Mouse (Mus musculus) olfactory bulb, adult 2 months (tissue): ENCODE measurements around the gene Atp13a3. TPM values are rescaled to one million over a fixed set of nuclear protein-coding genes. Genes with fewer than 3 reads are reported as not detected.
"Not testable (repeated sequence)": the region's sequence is repeated elsewhere in the genome, so short reads cannot be mapped to it uniquely, and the experiment has no call there.

Source experiments
- H3K27ac ChIP-seq: fragments of 200-500 bp; 2 replicates; pipeline ENCODE4 v1.5.1; 2012; ENCODE audit warnings: low read depth, low read length; ENCODE audit not compliant: insufficient read depth
- H3K4me1 ChIP-seq: fragments of 200-500 bp; 2 replicates; pipeline ENCODE4 v1.6.1; 2012; ENCODE audit warnings: low read length; ENCODE audit not compliant: control insufficient read depth, insufficient read depth
- H3K4me3 ChIP-seq: fragments of 200-500 bp; 2 replicates; pipeline ENCODE4 v1.5.1; 2012; ENCODE audit warnings: mild to moderate bottlenecking, low read depth, low read length, moderate library complexity; ENCODE audit not compliant: insufficient read depth
- CTCF ChIP-seq: fragments of 200-500 bp; IDR thresholded peaks from 2 replicates; pipeline ENCODE4 v1.5.1; 2012; ENCODE audit warnings: low read depth, mild to moderate bottlenecking, low read length, moderate library complexity; ENCODE audit not compliant: insufficient read depth
- POLR2A ChIP-seq: fragments of 200-500 bp; IDR thresholded peaks from 2 replicates; pipeline ENCODE4 v1.6.1; 2012; ENCODE audit warnings: mild to moderate bottlenecking, low read depth, low read length, moderate library complexity; ENCODE audit not compliant: insufficient read depth
- WGBS: fragments of 180-500 bp; shearing (Covaris S2); methylation state at CpG from one replicate; pipeline ENCODE4 v1.1.7; 2018; 5-methylcytosine and 5-hydroxymethylcytosine counted together
- polyA plus RNA-seq: library from polyadenylated mRNA; stranded (reverse); fragments of >200 nt; gene quantifications from 2 replicates; pipeline ENCODE4 v1.2.4, GENCODE M21; 2012; ENCODE audit warnings: low replicate concordance; ENCODE audit not compliant: missing spikeins, insufficient read depth, insufficient read length

Atp13a3 gene
- 63.3 and 284 TPM in 2 replicates for polyA plus RNA-seq

DNA sequence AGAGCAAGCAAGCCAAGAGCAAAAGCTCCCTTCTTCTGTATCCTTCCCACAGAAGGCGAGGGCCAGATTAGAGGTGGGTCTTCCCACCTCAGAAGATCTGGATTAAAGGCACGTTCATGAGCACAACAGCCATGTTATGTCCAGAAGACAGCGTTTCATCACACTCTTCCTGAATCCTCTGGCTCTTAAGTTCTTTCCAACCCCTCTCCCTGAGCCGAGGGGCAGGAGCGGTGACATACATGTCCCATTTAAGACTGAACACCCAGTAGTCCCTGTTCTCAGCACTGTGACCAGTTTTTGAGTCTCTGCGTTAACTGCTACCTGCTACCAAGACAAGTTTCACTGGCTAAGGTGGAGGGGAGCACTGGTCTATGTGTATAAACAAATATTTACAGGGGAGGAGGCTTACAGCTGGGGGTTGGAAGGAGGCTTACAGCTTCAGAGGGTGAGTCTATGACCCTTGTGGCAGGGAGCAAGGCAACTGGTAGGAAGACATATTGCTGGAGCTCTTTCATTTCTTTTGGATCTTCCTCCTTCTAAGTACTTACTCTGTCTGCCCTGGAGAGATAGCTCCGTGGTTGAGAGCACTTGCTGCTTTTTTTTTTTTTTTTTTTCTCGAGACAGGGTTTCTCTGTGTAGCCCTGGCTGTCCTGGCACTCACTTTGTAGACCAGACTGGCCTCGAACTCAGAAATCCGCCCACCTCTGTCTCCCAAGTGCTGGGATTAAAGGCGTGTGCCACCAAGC is at the start of gene Atp13a3:
Atp13a3 (minus strand) TSS at position 51 of the 746 bp plus-strand sequence.
- WGBS = 80% methylated on average over 11 of the region's 11 CpGs
- TF ChIP-seq CTCF (no peak), POLR2A (no peak)
- Histone ChIP-seq H3K27ac (no peak within 1 kb of the TSS), H3K4me3 (no peak within 1 kb of the TSS), H3K4me1 (no peaks in the 10 kb centered on the region)

DNA sequence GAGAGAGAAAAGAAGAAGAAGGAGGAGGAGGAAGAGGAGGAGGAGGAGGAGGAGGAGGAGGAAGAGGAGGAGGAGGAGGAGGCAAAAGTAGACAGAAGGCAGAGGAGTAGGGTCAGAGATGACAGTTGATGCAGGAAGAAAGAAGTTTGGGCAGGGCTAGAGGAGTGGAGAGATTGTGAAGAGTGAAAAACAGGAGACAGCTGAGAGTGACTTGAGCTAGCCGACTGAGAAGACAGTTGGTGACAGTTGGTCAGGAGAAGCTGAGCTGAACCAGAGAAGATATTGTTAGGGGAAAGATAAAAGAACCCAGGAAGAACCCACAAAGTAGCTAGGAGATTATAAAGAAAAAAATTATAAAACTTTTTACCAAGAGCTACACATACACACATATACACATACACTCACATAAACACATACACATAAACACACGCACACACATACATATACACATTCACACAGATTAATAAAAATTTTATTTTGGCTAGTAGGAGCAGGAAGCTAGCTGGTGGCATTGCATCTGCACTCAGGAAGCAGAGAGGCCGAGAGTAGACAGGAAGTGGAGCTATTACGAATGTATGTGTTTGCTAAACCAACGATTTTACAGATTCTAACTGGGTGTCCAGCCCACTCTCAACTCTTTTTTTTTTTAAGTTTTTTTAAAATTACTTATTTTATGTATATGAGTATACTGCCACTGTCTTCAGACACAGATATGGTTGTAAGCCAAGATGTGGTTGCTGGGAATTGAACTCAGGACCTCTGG is 47.6 kb upstream of the Atp13a3 start:
- no peak overlapping the region for H3K4me3 ChIP-seq
- WGBS = 87% methylated on average over 5 of the region's 5 CpGs
- H3K4me1 ChIP-seq = no peaks in the 10 kb centered on the region
- H3K27ac ChIP-seq = no peak overlapping the region
- TF ChIP-seq CTCF (no peak), POLR2A (no peak)

DNA sequence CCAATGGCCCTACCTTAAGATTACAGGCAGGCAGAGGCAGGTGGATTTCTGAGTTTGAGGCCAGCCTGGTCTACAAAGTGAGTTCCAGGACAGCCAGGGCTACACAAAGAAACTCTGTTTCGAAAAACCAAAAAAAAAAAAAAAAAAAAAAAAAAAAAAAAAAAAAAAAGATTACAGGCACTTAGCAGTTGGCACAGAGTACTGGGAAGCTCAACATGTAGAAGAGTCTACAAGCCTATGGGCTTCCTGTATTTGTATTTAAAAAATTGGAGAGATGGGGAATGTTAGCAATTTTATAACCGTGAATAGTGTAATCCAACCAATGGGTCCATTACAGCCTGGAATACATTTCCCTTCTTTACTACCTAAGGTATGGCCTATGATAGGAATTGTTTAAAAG is 45.4 kb upstream of the Atp13a3 start:
- not testable (repeated sequence) for H3K27ac ChIP-seq, H3K4me1 ChIP-seq, H3K4me3 ChIP-seq
- 85% methylated on average over 2 of the region's 2 CpGs for whole genome bisulfite sequencing

DNA sequence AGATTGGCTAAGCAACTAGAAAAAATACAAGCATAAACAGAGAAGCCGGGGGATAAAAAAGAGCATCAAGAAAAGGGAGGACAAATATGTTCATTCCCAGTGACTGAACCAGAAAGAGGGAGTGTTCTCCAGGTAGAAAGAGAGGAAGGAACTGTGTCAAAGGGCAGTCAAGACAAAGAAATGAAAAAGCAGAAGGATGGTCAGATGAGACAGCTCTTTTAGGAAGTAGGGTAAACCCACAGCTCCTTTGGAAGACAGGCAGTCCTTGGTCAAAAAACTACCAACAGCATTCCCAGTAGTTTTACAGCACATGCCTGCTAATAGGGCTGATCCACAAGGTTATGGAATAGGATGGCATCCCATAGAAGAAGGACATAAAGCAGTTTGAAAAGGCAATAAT is 43.2 kb upstream of the Atp13a3 start:
- Histone ChIP-seq H3K4me3 (no peak overlapping the region), H3K4me1 (no peaks in the 10 kb centered on the region), H3K27ac (no peak overlapping the region)
- TF ChIP-seq CTCF (no peak), POLR2A (no peak)
- 88% methylated on average over 1 of the region's 1 CpGs for WGBS

DNA sequence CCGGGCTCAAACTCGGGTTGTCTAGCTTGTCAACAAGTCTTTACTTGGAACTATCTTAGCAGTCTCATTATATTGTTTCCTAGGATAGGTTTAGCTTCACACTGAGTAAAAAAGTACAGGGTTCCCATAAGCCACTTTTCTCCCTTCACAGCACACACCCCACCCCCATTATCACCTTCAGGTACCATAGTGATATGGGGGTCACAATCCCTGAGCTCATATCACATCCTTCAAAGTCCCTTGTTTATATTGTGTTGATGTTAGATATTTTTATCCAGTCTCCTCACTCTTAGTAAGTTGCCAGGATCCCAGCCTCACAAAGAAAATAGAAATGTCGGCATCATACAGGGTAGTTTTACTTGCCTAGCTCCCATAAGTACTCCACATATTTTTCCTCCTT is 42.4 kb upstream of the Atp13a3 start:
- WGBS = 83% methylated on average over 3 of the region's 3 CpGs

GRCm38 (mm10) chr16:30447642-30448041 is 41.9 kb upstream of the Atp13a3 start:
- 64% methylated on average over 4 of the region's 4 CpGs for WGBS

More for the DNA sequence above, 42.4 kb upstream of the Atp13a3 start:
- Histone ChIP-seq H3K27ac (no peak overlapping the region), H3K4me1 (no peaks in the 10 kb centered on the region), H3K4me3 (no peak overlapping the region)
- no peak for TF ChIP-seq POLR2A
- TF ChIP-seq CTCF = no peak

GRCm38 (mm10) chr16:30443411-30443810 is 37.6 kb upstream of the Atp13a3 start:
- H3K4me3 ChIP-seq = no peak overlapping the region
- WGBS = 68% methylated on average over 8 of the region's 8 CpGs
- H3K4me1 ChIP-seq = no peaks in the 10 kb centered on the region
- TF ChIP-seq CTCF = no peak
- no peak for TF ChIP-seq POLR2A
- no peak overlapping the region for H3K27ac ChIP-seq

More at GRCm38 (mm10) chr16:30447642-30448041, 41.9 kb upstream of the Atp13a3 start:
- H3K27ac ChIP-seq = no peak overlapping the region
- no peak overlapping the region for H3K4me3 ChIP-seq
- H3K4me1 ChIP-seq = no peaks in the 10 kb centered on the region
- TF ChIP-seq POLR2A (no peak), CTCF (no peak)

DNA sequence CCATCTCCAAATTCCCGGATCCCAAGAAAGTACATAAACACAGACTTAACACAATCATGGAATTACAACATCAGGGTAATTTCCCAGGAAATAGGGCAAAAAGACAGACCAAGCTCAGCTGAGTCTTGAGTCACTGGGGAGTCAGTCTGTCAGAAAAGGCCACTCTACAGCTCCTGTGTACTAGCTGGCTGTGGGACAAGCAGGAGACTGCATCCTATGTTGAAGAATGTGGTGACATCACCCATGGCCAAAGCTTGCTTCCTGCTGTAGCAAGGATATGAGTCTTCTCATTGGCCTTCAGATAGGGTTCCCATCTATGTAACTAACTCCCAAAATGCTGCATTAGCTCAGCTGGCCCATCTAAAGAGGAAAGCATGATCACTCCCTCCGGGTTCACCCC is 36.7 kb upstream of the Atp13a3 start:
- TF ChIP-seq POLR2A (no peak), CTCF (no peak)
- no peaks in the 10 kb centered on the region for H3K4me1 ChIP-seq
- 86% methylated on average over 2 of the region's 2 CpGs for WGBS
- H3K4me3 ChIP-seq = no peak overlapping the region
- H3K27ac ChIP-seq = no peak overlapping the region

DNA sequence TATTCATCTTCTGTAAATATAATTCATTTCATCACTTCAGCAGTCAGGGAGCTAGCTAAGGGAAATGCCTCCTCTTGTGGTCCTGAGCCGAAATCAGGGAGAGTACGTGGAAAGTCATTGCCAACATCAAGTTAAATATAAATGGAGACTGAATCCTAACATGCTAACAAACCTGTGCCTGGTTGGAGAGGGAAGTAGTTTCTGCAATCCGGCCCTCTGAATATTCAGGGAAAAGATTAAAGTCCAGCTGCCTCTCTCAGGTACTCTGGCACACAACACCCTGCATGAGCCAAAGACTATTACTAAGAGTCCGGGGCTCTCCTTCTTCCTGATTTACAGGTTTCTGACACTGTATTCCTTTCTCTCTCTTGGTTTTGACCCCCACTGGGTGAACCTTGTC is 35.6 kb upstream of the Atp13a3 start:
- Histone ChIP-seq H3K4me1 (no peaks in the 10 kb centered on the region), H3K27ac (no peak overlapping the region), H3K4me3 (no peak overlapping the region)
- TF ChIP-seq CTCF (no peak), POLR2A (no peak)
- WGBS = 88% methylated on average over 4 of the region's 4 CpGs

DNA sequence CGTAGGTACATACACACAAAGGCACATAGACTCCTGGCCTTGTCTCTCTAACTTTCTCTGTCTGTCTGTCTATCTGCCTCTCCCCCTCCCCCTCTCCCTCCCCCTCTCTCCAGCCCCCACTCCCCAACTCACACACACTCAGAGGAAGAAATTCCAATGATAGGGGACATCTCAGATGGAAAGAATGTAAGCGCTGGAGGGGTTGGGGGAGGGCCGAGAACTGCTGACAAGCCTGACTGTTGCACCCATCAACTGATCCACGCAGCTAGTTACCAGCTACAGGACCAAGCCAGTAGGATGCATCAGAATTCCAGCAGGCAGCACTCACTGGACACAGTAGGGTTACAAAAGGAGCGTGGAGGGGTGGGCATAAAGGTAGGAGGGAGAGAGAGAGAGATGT is 34.1 kb upstream of the Atp13a3 start:
- H3K27ac ChIP-seq = no peak overlapping the region
- H3K4me3 ChIP-seq = no peak overlapping the region
- 92% methylated on average over 5 of the region's 5 CpGs for WGBS
- TF ChIP-seq CTCF (no peak), POLR2A (no peak)
- no peaks in the 10 kb centered on the region for H3K4me1 ChIP-seq
